Mouse (Mus musculus) testis, postnatal 14 days (tissue): ENCODE results near the gene Yap1.

Experiments
- DNase-seq: peaks from one replicate; pipeline ENCODE4 v3.0.0; 2021; ENCODE audit warnings: low spot score

Yap1 gene

GRCm38 (mm10) chr9:8004370-8004991, at the start of gene Yap1:
Gene Yap1, minus strand, starts transcription at chr9:8004596.
- peak; percentile 96 for DNase-seq

GRCm38 (mm10) chr9:8043044-8043387, 38.6 kb upstream of the Yap1 start:
- no peak for DNase-seq

DNA sequence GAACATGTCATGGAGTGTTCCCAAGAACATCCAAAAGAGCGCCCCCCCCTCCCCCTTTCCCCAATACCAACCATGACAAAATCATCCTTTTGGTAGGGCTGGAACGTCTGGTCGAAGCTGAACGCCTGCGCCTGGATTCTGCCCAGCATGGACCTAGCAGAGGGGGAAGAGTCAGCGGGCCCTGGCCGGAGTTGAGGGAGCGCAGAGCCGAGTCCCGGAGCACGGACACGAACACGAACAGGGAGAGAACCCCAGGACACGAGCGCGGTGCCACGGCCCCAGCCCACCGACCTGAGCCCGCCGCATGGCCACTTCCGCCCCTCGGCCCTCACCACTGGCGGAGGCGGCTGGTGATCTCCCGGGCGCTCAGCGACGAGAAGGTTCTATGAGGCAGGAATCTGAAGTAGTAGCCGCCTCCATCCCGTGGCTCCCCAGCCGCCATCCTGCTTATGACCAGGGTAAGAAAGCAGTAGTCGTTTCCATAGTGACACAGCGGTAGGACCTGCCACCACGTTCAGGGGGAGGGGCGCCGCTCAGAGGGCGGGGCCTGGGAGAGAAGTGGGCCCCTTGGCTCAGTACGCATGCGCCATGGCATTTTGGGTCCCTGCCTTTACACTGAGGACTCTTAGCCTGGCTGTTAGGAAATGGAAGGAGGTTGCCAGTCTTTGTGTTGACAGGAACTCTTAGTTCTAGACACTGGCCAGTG, 38.1 kb upstream of the Yap1 start, which contains the start of gene Cfap300:
Cfap300 (minus strand) TSS at position 486 of the 706 bp plus-strand sequence.
- DNase-seq: peak; percentile 93

- no peak for DNase-seq
These were observed 31.1 kb upstream of the Yap1 start for GRCm38 (mm10) chr9:8035546-8035945.

DNA sequence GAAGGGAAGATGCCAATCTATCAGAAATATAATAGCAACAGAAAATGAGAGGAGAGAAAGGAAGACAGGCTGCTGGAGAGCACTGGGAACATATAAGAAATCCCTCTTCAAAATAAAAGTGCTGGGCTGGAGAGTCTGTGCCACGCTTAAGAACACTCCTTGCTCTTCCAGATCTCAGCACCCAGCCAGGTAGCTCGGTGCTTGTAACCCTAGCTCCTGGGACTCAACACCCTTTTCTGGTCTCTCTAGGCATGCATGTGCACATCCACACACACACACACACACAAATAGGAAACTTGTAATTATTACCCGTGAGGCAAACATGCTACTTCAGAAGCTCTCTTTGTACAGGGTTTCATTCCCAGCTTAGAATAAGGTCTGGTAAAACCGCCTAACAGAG, 30.7 kb upstream of the Yap1 start:
- DNase-seq: no peak

DNA sequence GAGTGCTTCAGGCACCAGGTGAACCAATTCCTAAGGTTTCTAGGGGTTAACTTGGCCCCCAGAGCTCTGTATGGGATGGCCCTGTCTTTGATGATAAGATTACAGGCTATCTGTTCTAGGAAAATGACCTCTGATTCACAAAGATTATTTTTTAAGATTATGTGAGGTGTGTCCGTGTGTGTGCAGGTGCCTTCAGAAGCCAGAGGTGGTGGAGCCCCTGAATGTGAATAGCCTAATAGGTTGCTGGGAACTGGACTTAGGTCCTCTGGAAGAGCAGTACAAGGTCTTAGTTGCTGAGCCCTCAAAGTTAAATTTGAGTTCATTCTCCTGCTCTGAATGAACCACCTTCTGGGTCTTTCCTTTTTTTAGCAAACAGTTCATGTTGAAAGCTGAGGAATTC, 29.7 kb upstream of the Yap1 start:
- no peak for DNase-seq

DNA sequence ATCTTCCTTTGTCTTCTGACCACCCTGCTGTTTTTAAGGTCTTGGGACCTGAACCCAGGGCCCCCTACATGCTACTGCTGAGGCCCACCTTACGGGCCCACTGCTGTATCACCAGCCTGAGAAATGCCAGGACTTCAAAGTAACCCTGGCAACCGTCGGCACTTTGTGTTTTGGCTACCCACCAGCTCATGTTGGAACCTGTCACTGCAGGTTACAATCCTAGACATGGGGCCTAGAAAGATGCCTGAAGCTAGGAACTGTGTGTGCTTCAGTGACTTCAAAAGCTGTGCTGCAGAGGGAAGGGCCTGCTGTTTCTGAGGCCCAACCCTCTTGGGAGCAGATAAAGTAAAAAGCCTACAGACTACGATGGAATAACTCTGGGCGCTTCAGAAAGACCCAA, 28.5 kb upstream of the Yap1 start:
- no peak for DNase-seq

GRCm38 (mm10) chr9:8018609-8019008, 14.2 kb upstream of the Yap1 start:
- DNase-seq: no peak

DNA sequence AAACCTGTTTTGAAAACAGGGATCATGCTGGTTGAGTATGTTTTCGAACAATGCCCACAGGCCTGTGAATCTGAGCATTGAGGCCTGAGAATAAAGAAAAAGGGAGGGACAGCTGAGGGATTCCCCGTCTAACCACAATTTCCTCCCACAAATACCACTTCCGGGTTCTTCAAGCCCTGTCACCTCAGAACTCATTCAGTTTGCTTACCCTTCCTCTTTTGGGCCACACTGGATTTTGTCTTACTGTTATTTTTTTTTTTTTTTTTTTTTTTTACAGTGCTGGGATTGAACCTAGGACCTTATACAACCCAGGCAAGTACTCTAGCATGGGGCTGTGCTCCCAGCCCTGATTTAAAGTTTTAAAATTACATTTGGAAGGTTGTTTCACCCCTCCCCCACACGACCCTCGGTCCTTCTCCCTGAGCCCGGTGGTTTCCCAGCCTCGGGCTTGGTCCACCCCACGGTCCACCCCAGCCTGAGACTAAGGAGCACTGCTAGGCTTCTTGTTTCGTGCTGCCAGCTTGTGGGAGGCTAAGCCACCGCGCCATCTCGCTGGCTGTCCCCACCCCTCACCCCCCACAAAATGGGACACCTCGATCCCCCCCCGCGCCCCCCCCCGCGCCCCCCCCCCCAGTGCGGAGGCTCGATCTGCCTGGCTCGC, 13.0 kb upstream of the Yap1 start:
- peak; percentile 30 for DNase-seq

- peak; percentile 78 for DNase-seq
These were observed 810 bp downstream of the Yap1 start for GRCm38 (mm10) chr9:8003301-8004271.

DNA sequence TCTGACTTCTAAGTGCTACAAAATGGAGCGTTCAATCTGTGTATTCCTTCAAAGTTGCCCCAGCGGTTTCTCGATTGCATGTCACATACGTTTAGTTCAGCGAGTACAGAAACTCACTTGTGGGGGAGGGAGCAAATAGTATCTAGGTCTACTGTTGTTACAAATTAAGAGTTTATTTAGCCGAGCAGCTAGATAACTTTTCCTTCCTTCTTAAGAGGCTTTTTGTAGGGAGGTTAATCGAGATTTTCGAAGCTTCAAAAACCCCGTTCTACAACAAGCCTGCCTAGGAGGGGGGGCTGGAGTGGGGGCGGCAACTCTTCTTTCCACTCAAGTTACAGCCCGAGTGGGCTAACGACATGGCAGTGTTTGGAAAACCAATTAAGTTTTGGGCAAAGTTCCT, 1.6 kb downstream of the Yap1 start:
- peak; percentile 17 for DNase-seq

GRCm38 (mm10) chr9:8001352-8001751, 3.0 kb downstream of the Yap1 start:
- no peak for DNase-seq

GRCm38 (mm10) chr9:7994275-7994674, 10.1 kb downstream of the Yap1 start:
- DNase-seq: no peak

GRCm38 (mm10) chr9:7992651-7993050, 11.7 kb downstream of the Yap1 start:
- no peak for DNase-seq

GRCm38 (mm10) chr9:7990897-7991296, 13.5 kb downstream of the Yap1 start:
- DNase-seq: no peak

DNA sequence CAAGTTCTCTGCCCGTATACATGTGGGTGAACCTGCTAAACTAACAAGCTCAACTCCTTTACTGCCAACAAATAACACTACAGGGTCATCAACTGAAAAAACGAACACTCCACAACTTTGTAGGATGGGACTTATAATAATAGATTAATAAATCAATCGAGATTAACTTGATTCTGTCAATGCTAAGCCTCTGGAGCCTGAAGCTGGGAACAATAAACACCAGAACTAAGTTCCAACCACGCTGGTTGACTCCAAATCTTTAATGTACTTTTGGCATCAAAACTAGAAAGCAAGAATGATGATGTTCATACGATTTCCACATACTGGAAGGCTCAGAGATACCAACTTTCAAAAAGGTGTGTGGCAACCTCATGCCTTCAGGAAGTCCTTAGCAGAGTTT, 17.3 kb downstream of the Yap1 start:
- no peak for DNase-seq

DNA sequence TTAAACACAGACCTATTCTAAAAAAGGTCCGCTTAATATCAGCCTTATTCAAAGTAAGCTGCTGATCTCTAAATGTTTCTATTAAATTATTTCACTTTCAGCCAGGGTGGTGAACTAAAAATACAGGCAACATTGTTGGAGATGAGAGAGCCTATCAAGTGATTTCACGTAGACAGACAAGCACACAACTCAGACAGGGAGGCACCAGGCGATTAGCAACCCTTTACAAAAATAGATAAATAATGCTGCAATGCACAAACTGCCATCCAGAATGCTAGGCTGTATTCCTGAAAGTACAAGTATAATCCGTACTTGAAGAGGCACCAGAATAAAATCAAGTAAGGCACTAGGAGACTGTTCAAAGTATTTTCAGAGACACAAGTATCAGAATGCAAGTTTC, 20.1 kb downstream of the Yap1 start:
- DNase-seq: no peak

- DNase-seq: no peak
These were observed 20.7 kb downstream of the Yap1 start for GRCm38 (mm10) chr9:7983665-7984064.

GRCm38 (mm10) chr9:7980162-7980561, 24.2 kb downstream of the Yap1 start:
- no peak for DNase-seq

- DNase-seq: no peak
These were observed 25.1 kb downstream of the Yap1 start for GRCm38 (mm10) chr9:7979153-7979916.

DNA sequence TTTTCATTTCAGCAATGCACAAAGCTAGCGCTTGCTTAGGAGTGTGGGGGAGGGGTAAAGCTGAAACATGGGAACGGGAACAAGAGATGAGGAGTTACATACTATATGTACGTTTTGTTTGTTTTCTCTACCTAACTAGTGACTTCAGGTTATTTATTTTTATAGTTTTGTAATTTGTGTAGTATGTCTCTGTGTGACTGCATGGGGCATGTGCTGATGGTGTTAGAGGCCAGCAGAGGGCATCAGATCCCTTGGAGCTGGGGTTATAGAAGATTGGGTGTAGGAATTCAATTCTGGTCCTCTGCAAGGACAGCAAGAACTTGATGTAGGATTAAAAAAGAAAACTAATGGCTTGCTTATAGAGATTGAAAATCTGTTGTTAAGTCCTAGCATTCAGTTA, 25.9 kb downstream of the Yap1 start:
- DNase-seq: no peak
